Mouse (Mus musculus): ENCODE results near the gene Sec14l1. TPM values are rescaled to one million over a fixed set of nuclear protein-coding genes. Genes with fewer than 3 reads are reported as not detected.
A peak's percentile ranks its signal among the peaks of the same experiment; 100 is the strongest.
"Not testable (repeated sequence)": the region's sequence is repeated elsewhere in the genome, so short reads cannot be mapped to it uniquely, and the experiment has no call there.

Sec14l1 gene
- polyA plus RNA-seq, 1 experiment from 2014 or later = 29.7 TPM

DNA sequence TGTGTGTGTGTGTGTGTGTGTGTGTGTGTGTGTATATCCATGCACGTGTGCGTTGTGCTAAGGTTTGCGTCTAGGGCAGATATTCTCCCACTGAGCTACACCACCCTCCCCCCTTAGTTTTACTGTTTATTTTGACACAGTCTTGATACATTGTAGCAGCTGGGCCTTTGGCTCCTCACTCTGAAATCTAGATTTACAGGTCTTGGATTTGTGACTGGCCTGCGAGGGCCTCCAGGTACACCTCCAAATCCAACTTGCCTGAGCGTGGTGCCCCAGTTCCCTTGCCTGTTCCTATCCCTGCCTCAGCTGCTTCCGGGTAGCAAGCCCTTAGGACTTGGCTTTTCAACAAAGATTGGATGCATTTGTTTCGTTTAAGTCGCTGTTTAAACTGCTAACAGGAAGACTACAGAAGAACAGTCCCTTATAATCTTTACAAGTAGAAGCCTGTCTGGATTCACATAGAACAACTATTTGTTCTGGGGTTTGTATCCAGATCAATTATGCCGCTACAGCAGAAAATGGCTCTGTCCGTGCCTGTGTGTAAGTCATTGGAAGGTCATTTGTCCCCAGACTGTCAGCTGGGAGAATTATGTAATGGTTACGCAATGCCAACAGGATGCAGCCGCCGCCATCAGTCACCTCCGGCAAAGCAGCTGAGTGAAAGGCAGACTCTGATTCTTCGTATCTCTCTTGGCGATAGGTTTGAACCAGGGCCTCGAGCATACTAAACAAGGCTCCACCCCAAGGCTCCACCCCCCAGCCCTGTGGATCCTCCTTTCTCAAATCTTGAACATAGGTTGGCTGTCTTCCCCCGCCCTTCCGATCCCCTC lies 31.7 kb upstream of the Sec14l1 start:
- H3K4me1 ChIP-seq (ENCODE audit: control insufficient read depth, insufficient read depth, low read length) = peaks cover 11% of the 10 kb centered on the region
- peaks cover 6% of the 10 kb centered on the region for H3K36me3 ChIP-seq (ENCODE audit: control insufficient read depth, insufficient read depth, low read length)
- no peak overlapping the region for H3K9ac ChIP-seq (ENCODE audit: low read length)
- H3K27ac ChIP-seq (replicated peaks; ENCODE audit: low read depth, low read length) = 0 out of 2 replicates have a peak overlapping the region, but pooled peaks have one; percentile 17
- WGBS = 90% methylated on average over 19 of the region's 19 CpGs
- no peaks in the 10 kb centered on the region for H3K9me3 ChIP-seq (ENCODE audit: control insufficient read depth, low read length)
- no peak for DNase-seq (ENCODE audit: low spot score)
- H3K27me3 ChIP-seq (ENCODE audit: control insufficient read depth, insufficient read depth, low read length) = no peaks in the 10 kb centered on the region
- no peak overlapping the region for H3K4me3 ChIP-seq (ENCODE audit: low read depth, low read length)
- no peak for ATAC-seq (ENCODE audit: insufficient number of reproducible peaks, low FRiP score, low TSS enrichment, low read depth)
- H3K4me2 ChIP-seq (ENCODE audit: low read depth, severe bottlenecking) = no peak overlapping the region

DNA sequence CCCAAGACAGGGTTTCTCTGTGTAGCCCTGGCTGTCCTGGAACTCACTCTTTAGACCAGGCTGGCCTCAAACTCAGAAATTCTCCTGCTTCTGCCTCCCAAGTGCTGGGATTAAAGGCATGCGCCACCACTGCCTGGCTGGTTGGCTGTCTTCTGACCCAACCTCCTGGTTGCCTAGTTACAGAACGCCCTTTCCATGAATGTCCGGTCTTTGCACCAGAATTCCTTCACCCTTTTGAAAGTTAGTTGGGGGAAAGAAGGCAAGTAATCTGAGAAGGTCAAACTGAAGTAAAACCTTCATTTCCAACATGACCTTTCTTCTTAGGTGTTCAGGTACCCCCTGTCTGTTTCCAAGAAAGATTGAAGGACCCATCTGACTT lies 31.1 kb upstream of the Sec14l1 start:
- not testable (repeated sequence) for H3K9me3 ChIP-seq (ENCODE audit: control insufficient read depth, low read length); ATAC-seq (ENCODE audit: insufficient number of reproducible peaks, low FRiP score, low TSS enrichment, low read depth); H3K4me3 ChIP-seq (ENCODE audit: low read depth, low read length); H3K4me2 ChIP-seq (ENCODE audit: low read depth, severe bottlenecking); H3K27me3 ChIP-seq (ENCODE audit: control insufficient read depth, insufficient read depth, low read length); DNase-seq (ENCODE audit: low spot score); H3K9ac ChIP-seq (ENCODE audit: low read length); H3K27ac ChIP-seq (replicated peaks; ENCODE audit: low read depth, low read length); H3K36me3 ChIP-seq (ENCODE audit: control insufficient read depth, insufficient read depth, low read length)
- H3K4me1 ChIP-seq (ENCODE audit: control insufficient read depth, insufficient read depth, low read length) = peaks cover 11% of the 10 kb centered on the region
- 94% methylated on average over 3 of the region's 3 CpGs for WGBS

DNA sequence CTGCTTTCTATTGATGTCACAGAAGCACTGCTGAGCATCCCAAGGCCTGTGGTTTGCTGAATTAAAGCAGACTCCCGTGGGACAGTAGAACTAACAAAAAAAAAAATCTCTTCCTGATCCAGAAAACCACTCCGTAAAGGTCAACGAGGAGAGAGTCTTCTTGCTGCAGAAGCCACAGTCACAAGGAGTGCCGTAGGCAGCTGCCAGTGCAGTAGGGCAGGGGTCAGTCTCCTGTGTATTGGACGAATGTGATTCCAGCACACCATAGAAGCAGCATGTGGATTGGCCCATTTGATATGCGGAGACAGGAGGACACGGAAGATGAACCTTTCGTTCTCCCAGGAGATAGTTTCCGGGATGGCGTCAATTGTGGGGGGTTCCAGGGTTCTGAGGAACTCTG lies 28.8 kb upstream of the Sec14l1 start:
- H3K4me3 ChIP-seq (ENCODE audit: low read depth, low read length) = no peak overlapping the region
- H3K27ac ChIP-seq (replicated peaks; ENCODE audit: low read depth, low read length) = no peak overlapping the region
- H3K27me3 ChIP-seq (ENCODE audit: control insufficient read depth, insufficient read depth, low read length) = no peaks in the 10 kb centered on the region
- no peak overlapping the region for H3K9ac ChIP-seq (ENCODE audit: low read length)
- DNase-seq (ENCODE audit: low spot score) (no peak), ATAC-seq (ENCODE audit: insufficient number of reproducible peaks, low FRiP score, low TSS enrichment, low read depth) (no peak)
- WGBS = 92% methylated on average over 10 of the region's 10 CpGs
- H3K4me2 ChIP-seq (ENCODE audit: low read depth, severe bottlenecking) = no peak overlapping the region
- no peaks in the 10 kb centered on the region; the same call in 1 of the 2 replicates for H3K36me3 ChIP-seq (ENCODE audit: control insufficient read depth, insufficient read depth, low read length)
- H3K4me1 ChIP-seq (ENCODE audit: control insufficient read depth, insufficient read depth, low read length) = peaks cover 15% of the 10 kb centered on the region
- no peaks in the 10 kb centered on the region for H3K9me3 ChIP-seq (ENCODE audit: control insufficient read depth, low read length)

DNA sequence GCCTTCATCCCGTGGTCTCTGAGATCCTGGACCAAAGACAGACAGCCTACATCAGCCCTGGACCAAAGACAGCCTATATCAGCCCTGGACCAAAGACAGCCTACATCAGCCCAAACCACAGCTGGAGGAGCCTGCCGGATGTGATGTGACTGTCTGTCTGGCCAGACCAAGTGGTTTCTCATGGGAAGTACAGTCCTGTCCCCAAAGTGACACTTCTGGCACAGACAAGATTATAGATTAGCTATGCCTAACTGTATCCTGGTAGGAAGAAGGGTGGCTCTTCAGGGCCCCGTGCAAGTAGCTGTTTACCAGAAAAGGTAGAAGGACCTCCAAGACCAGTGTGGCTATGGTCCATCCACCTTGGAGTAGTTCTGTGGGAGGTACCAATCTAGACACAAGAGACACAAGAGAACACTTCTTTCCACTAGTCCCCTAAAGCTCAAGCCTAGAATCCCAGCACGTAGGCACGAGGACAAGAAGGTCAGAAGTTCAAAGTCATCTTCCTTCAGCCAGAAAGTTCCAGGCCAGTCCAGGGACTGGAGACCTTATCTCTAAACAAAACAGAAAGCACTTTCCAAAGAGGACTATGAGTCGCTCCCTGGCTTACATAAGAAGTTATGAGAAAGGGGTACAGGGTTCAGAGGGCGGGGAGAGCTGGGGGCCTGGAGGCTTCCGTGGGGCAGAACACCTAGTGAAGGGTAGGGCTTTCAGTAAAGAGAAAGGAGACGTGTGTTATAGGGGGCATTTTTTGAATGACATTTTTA lies 27.8 kb upstream of the Sec14l1 start:
- no peak overlapping the region for H3K9ac ChIP-seq (ENCODE audit: low read length)
- peaks cover 19% of the 10 kb centered on the region for H3K4me1 ChIP-seq (ENCODE audit: control insufficient read depth, insufficient read depth, low read length)
- H3K9me3 ChIP-seq (ENCODE audit: control insufficient read depth, low read length) = no peaks in the 10 kb centered on the region
- no peak overlapping the region for H3K4me3 ChIP-seq (ENCODE audit: low read depth, low read length)
- no peak for ATAC-seq (ENCODE audit: insufficient number of reproducible peaks, low FRiP score, low TSS enrichment, low read depth)
- DNase-seq (ENCODE audit: low spot score) = no peak
- H3K27ac ChIP-seq (replicated peaks; ENCODE audit: low read depth, low read length) = no peak overlapping the region
- H3K27me3 ChIP-seq (ENCODE audit: control insufficient read depth, insufficient read depth, low read length) = no peaks in the 10 kb centered on the region
- 89% methylated on average over 9 of the region's 9 CpGs for WGBS
- no peaks in the 10 kb centered on the region; the same call in 1 of the 2 replicates for H3K36me3 ChIP-seq (ENCODE audit: control insufficient read depth, insufficient read depth, low read length)
- no peak overlapping the region for H3K4me2 ChIP-seq (ENCODE audit: low read depth, severe bottlenecking)

DNA sequence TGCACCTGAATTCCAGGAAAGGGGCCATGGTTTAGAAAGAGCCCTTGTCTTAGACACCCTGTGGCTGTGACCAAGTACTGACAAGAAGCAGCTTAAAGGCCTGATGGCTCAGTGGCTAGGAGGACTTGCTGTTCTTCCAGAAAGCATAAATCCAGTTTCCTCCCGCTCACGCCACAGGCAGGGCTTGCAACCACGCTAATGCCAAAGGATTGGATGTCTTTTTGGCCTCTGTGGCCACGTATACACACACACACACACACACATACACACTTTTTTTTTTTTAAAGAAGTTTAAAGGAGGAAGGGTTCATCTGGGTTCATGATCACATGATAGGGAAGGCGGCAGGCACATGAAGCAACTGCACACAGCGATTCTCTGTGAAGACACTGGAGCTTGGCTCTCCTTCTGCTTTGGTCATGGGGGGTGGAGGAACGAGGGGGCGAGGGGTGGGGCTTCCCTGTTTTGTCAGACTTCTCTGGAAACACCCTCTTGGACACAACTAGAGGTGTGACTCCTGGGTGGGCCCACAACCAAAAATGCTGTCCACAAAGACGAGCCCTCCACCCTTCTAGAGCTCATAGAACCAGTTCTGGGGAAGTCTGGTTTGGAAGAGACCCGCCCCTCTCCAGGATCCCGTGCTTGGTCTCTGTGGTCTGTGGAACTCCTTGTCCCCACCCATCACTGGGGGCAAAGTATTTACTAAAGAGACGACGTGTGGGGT lies 26.5 kb upstream of the Sec14l1 start:
- ATAC-seq (ENCODE audit: insufficient number of reproducible peaks, low FRiP score, low TSS enrichment, low read depth) (no peak), DNase-seq (ENCODE audit: low spot score) (no peak)
- Histone ChIP-seq H3K4me1 (ENCODE audit: control insufficient read depth, insufficient read depth, low read length) (peaks cover 18% of the 10 kb centered on the region), H3K4me2 (ENCODE audit: low read depth, severe bottlenecking) (no peak overlapping the region), H3K9me3 (ENCODE audit: control insufficient read depth, low read length) (no peaks in the 10 kb centered on the region), H3K27me3 (ENCODE audit: control insufficient read depth, insufficient read depth, low read length) (no peaks in the 10 kb centered on the region), H3K36me3 (ENCODE audit: control insufficient read depth, insufficient read depth, low read length) (no peaks in the 10 kb centered on the region; the same call in 1 of the 2 replicates), H3K27ac (replicated peaks; ENCODE audit: low read depth, low read length) (no peak overlapping the region), H3K4me3 (ENCODE audit: low read depth, low read length) (no peak overlapping the region), H3K9ac (ENCODE audit: low read length) (no peak overlapping the region)
- 80% methylated on average over 13 of the region's 13 CpGs for WGBS

DNA sequence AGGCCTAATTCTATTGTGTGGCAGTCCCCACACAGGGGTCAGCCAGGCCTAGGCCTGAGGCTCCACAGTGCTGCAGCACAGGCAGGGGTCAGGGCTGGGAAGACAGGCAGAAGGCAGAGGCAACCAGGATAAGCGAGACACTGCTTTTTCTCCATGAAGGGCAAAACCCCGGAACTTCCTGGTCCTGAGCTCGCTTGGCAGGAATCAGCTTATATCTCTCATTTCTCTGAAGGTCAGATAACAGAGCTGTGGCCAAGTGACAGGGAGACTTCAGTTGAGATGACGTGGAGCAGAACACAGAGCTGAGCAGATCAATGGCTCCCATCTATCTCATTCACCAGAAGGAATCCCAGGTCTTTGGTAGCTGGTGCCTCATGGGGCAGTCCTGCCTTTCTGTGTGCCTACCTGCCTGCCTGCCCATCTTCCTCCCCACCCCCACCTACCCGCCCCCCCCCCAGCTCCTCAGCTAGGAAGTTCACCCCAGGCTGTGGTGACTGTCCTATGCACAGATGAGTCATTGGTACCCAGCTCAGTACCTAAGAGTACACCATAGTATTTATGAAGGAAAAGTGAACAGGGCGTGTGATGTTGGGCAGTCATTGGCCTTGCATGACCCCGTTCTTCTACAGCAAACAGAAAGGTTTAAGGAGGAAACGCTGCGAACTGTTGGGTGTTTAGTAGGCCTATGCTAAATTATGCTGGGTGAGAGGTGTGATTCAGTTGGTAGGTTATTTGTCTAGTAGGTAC lies 25.1 kb upstream of the Sec14l1 start:
- DNase-seq (ENCODE audit: low spot score) (no peak), ATAC-seq (ENCODE audit: insufficient number of reproducible peaks, low FRiP score, low TSS enrichment, low read depth) (no peak)
- no peak overlapping the region for H3K27ac ChIP-seq (replicated peaks; ENCODE audit: low read depth, low read length)
- no peaks in the 10 kb centered on the region; the same call in 1 of the 2 replicates for H3K36me3 ChIP-seq (ENCODE audit: control insufficient read depth, insufficient read depth, low read length)
- peaks cover 18% of the 10 kb centered on the region for H3K4me1 ChIP-seq (ENCODE audit: control insufficient read depth, insufficient read depth, low read length)
- no peak overlapping the region for H3K9ac ChIP-seq (ENCODE audit: low read length)
- 80% methylated on average over 9 of the region's 9 CpGs for WGBS
- H3K4me2 ChIP-seq (ENCODE audit: low read depth, severe bottlenecking) = no peak overlapping the region
- no peaks in the 10 kb centered on the region for H3K9me3 ChIP-seq (ENCODE audit: control insufficient read depth, low read length)
- no peak overlapping the region for H3K4me3 ChIP-seq (ENCODE audit: low read depth, low read length)
- no peaks in the 10 kb centered on the region for H3K27me3 ChIP-seq (ENCODE audit: control insufficient read depth, insufficient read depth, low read length)

DNA sequence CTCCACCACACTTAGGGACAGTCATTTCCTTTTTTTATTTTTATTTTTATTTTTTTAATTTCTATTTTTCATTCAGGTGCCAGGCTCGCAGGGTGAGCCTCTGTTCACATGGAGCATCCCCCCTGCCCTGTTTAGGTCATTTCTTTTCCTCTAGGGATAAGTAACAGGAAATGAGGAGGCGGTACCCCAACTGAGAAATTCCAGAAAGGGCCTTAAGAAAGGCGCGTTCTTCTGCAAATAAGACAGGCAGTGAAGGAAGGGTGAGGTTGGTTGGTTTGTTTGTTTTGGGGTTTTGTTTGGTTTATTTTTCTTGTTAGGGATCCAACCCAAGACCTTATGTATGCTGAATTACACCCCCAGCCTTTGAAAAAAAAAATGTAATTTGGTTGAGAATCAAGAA lies 23.6 kb upstream of the Sec14l1 start:
- H3K36me3 ChIP-seq (ENCODE audit: control insufficient read depth, insufficient read depth, low read length) = no peaks in the 10 kb centered on the region
- H3K27me3 ChIP-seq (ENCODE audit: control insufficient read depth, insufficient read depth, low read length) = no peaks in the 10 kb centered on the region
- no peak for ATAC-seq (ENCODE audit: insufficient number of reproducible peaks, low FRiP score, low TSS enrichment, low read depth)
- H3K9me3 ChIP-seq (ENCODE audit: control insufficient read depth, low read length) = no peaks in the 10 kb centered on the region
- H3K9ac ChIP-seq (ENCODE audit: low read length) = 0 out of 2 replicates have a peak overlapping the region, but pooled peaks have one; percentile 12
- peaks cover 18% of the 10 kb centered on the region for H3K4me1 ChIP-seq (ENCODE audit: control insufficient read depth, insufficient read depth, low read length)
- H3K27ac ChIP-seq (replicated peaks; ENCODE audit: low read depth, low read length) = no peak overlapping the region
- H3K4me2 ChIP-seq (ENCODE audit: low read depth, severe bottlenecking) = peak overlapping the region; percentile 47
- no peak for DNase-seq (ENCODE audit: low spot score)
- H3K4me3 ChIP-seq (ENCODE audit: low read depth, low read length) = no peak overlapping the region
- 28% methylated on average over 4 of the region's 4 CpGs for WGBS
